Mouse (Mus musculus) myocyte (in vitro differentiated cells): Measurements from ENCODE around the gene Leng8. TPM values are rescaled to one million over a fixed set of nuclear protein-coding genes. Genes with fewer than 3 reads are reported as not detected.

Source experiments
- H3K27me3 ChIP-seq: one replicate; pipeline ENCODE4 v1.6.1; 2011; ENCODE audit not compliant: control insufficient read depth, insufficient read depth, insufficient read length
- H3K36me3 ChIP-seq: one replicate; pipeline ENCODE4 v1.6.1; 2011; ENCODE audit not compliant: control insufficient read depth, insufficient read depth
- H3K4me2 ChIP-seq: one replicate; pipeline ENCODE4 v1.6.1; 2011; ENCODE audit warnings: low read depth, control low read depth
- H3K4me3 ChIP-seq: one replicate; pipeline ENCODE4 v1.5.1; 2011; ENCODE audit warnings: mild to moderate bottlenecking, control low read depth, moderate library complexity
- H3K79me2 ChIP-seq: one replicate; pipeline ENCODE4 v1.6.1; 2011; ENCODE audit not compliant: control insufficient read depth, insufficient read depth
- H3ac ChIP-seq: one replicate; pipeline ENCODE4 v1.6.1; 2011; ENCODE audit not compliant: control insufficient read depth, insufficient read length
- CEBPB ChIP-seq: IDR thresholded peaks from 2 replicates; pipeline ENCODE4 v1.6.1; 2011; ENCODE audit warnings: mild to moderate bottlenecking, moderate library complexity; ENCODE audit not compliant: poor library complexity, insufficient read depth, severe bottlenecking
- E2F4 ChIP-seq: IDR thresholded peaks from one replicate; pipeline ENCODE4 v1.6.1; 2011; ENCODE audit warnings: mild to moderate bottlenecking, control low read depth, moderate library complexity; ENCODE audit not compliant: insufficient read depth
- MAX ChIP-seq: IDR thresholded peaks from one replicate; pipeline ENCODE4 v1.6.1; 2011; ENCODE audit warnings: low read depth, mild to moderate bottlenecking, control low read depth
- MYOD1 ChIP-seq, 3 experiments: IDR thresholded peaks; one replicate each; pipeline ENCODE4 v1.6.1; 2011; ENCODE audit warnings: control low read depth in 2 of 3, low read depth in 2 of 3, mild to moderate bottlenecking in 2 of 3, moderate library complexity in 1 of 3; ENCODE audit not compliant: insufficient read length in 2 of 3, control insufficient read depth in 1 of 3
- MYOG ChIP-seq, 3 experiments: IDR thresholded peaks; one replicate each; pipeline ENCODE4 v1.6.1; 2011; ENCODE audit warnings: control low read depth in 2 of 3, low read depth in 2 of 3, mild to moderate bottlenecking in 2 of 3; ENCODE audit not compliant: insufficient read length in 2 of 3, control insufficient read depth in 1 of 3, insufficient read depth in 1 of 3
- POLR2A ChIP-seq: IDR thresholded peaks from one replicate; pipeline ENCODE4 v1.6.1; 2011; ENCODE audit warnings: low read depth, mild to moderate bottlenecking, control low read depth, moderate library complexity; ENCODE audit not compliant: insufficient read length
- POLR2AphosphoS2 ChIP-seq: IDR thresholded peaks from one replicate; pipeline ENCODE4 v1.6.1; 2011; ENCODE audit warnings: low read depth, control low read depth; ENCODE audit not compliant: insufficient read length
- REST ChIP-seq: IDR thresholded peaks from one replicate; pipeline ENCODE4 v1.6.1; 2011; ENCODE audit warnings: mild to moderate bottlenecking, control low read depth, moderate library complexity; ENCODE audit not compliant: insufficient read depth, insufficient read length
- SRF ChIP-seq: IDR thresholded peaks from one replicate; pipeline ENCODE4 v1.6.1; 2011; ENCODE audit warnings: low read depth; ENCODE audit not compliant: control insufficient read depth, insufficient read length
- TCF12 ChIP-seq: IDR thresholded peaks from one replicate; pipeline ENCODE4 v1.6.1; 2011; ENCODE audit warnings: mild to moderate bottlenecking, control low read depth; ENCODE audit not compliant: poor library complexity, insufficient read depth, severe bottlenecking
- TCF3 ChIP-seq: IDR thresholded peaks from one replicate; pipeline ENCODE4 v1.6.1; 2011; ENCODE audit warnings: low read depth, control low read depth; ENCODE audit not compliant: insufficient read length
- USF1 ChIP-seq: IDR thresholded peaks from one replicate; pipeline ENCODE4 v1.6.1; 2011; ENCODE audit warnings: low read depth, mild to moderate bottlenecking, control low read depth, moderate library complexity
- polyA plus RNA-seq: library from polyadenylated mRNA; unstranded; fragments of >200 nt; fragmentation: generic; extraction: Trizol; gene quantifications from one replicate; pipeline ENCODE4 v1.2.1, GENCODE M21; 2012; ENCODE audit warnings: missing spikeins

Leng8 gene
- polyA plus RNA-seq, 1 experiment: 33.3 TPM

- no peak overlapping the region for H3K4me3 ChIP-seq
- H3K27me3 ChIP-seq: no peaks in the 10 kb centered on the region
- H3K36me3 ChIP-seq: no peaks in the 10 kb centered on the region
- H3K4me2 ChIP-seq: no peak overlapping the region
- TF ChIP-seq TCF3 (no peak), TCF12 (no peak), MYOG (IDR thresholded peaks at IDR 0.05; ENCODE audit: control insufficient read depth in 1 of 3, insufficient read depth in 1 of 3, insufficient read length in 2 of 3, low read depth in 2 of 3) (no peak), MYOD1 (IDR thresholded peaks at IDR 0.05; ENCODE audit: control insufficient read depth in 1 of 3, insufficient read length in 2 of 3, low read depth in 2 of 3) (no peak), REST (no peak), USF1 (no peak), E2F4 (no peak), CEBPB (no peak), POLR2A (no peak), SRF (no peak), MAX (no peak)
- H3ac ChIP-seq: no peak overlapping the region
- no peaks in the 10 kb centered on the region for H3K79me2 ChIP-seq
Measured at GRCm38 (mm10) chr7:4111766-4112165, 25.1 kb upstream of the Leng8 start.

GRCm38 (mm10) chr7:4117050-4117814 is 19.6 kb upstream of the Leng8 start:
- Histone ChIP-seq H3K79me2 (no peaks in the 10 kb centered on the region), H3K4me2 (no peak overlapping the region), H3K4me3 (no peak overlapping the region), H3K36me3 (no peaks in the 10 kb centered on the region), H3ac (no peak overlapping the region), H3K27me3 (peaks cover 24% of the 10 kb centered on the region)
- TF ChIP-seq MAX: no peak
- no peak for TF ChIP-seq REST
- no peak for TF ChIP-seq USF1
- TF ChIP-seq TCF3: no peak
- no peak for TF ChIP-seq MYOD1 (IDR thresholded peaks at IDR 0.05; ENCODE audit: control insufficient read depth in 1 of 3, insufficient read length in 2 of 3, low read depth in 2 of 3)
- TF ChIP-seq POLR2A: no peak
- TF ChIP-seq POLR2AphosphoS2: no peak
- no peak for TF ChIP-seq E2F4

GRCm38 (mm10) chr7:4119344-4119902 is 17.4 kb upstream of the Leng8 start, which contains the start of gene Ttyh1:
Ttyh1 (plus strand) TSS chr7:4119408.
- Histone ChIP-seq H3K36me3 (no peaks in the 10 kb centered on the region), H3ac (no peak within 1 kb of the TSS), H3K4me3 (no peak within 1 kb of the TSS), H3K79me2 (no peaks in the 10 kb centered on the region), H3K27me3 (peaks cover 24% of the 10 kb centered on the region), H3K4me2 (no peak within 1 kb of the TSS)
- no peak for TF ChIP-seq MAX
- no peak for TF ChIP-seq POLR2AphosphoS2
- TF ChIP-seq TCF12: no peak
- no peak for TF ChIP-seq USF1
- TF ChIP-seq MYOG (IDR thresholded peaks at IDR 0.05; ENCODE audit: control insufficient read depth in 1 of 3, insufficient read depth in 1 of 3, insufficient read length in 2 of 3, low read depth in 2 of 3): no peak
- no peak for TF ChIP-seq SRF
- TF ChIP-seq CEBPB: no peak
- no peak for TF ChIP-seq POLR2A
- TF ChIP-seq MYOD1 (IDR thresholded peaks at IDR 0.05; ENCODE audit: control insufficient read depth in 1 of 3, insufficient read length in 2 of 3, low read depth in 2 of 3): no peak

- peaks cover 24% of the 10 kb centered on the region for H3K27me3 ChIP-seq
- H3K4me3 ChIP-seq: no peak overlapping the region
- no peak for TF ChIP-seq SRF
- no peak for TF ChIP-seq MYOD1 (IDR thresholded peaks at IDR 0.05; ENCODE audit: control insufficient read depth in 1 of 3, insufficient read length in 2 of 3, low read depth in 2 of 3)
- TF ChIP-seq POLR2AphosphoS2: no peak
- TF ChIP-seq TCF3: no peak
- no peak for TF ChIP-seq CEBPB
- no peak for TF ChIP-seq USF1
- no peak for TF ChIP-seq MYOG (IDR thresholded peaks at IDR 0.05; ENCODE audit: control insufficient read depth in 1 of 3, insufficient read depth in 1 of 3, insufficient read length in 2 of 3, low read depth in 2 of 3)
- no peak for TF ChIP-seq POLR2A
- TF ChIP-seq REST: no peak
- no peak for TF ChIP-seq TCF12
- no peak for TF ChIP-seq E2F4
- TF ChIP-seq MAX: no peak
- no peak overlapping the region for H3K4me2 ChIP-seq
- H3K79me2 ChIP-seq: no peaks in the 10 kb centered on the region
- H3ac ChIP-seq: no peak overlapping the region
- no peaks in the 10 kb centered on the region for H3K36me3 ChIP-seq
Measured at GRCm38 (mm10) chr7:4119976-4120921, 16.6 kb upstream of the Leng8 start.
